Mouse (Mus musculus) testis, adult 2 months (tissue): Measurements from ENCODE around the gene Baiap2l2. TPM values are rescaled to one million over a fixed set of nuclear protein-coding genes. Genes with fewer than 3 reads are reported as not detected.
A peak's percentile ranks its signal among the peaks of the same experiment; 100 is the strongest.

ENCODE experiments used
- H3K27ac ChIP-seq: fragments of 200-500 bp; 2 replicates; pipeline ENCODE4 v1.5.1; 2012; ENCODE audit warnings: low read depth, low read length; ENCODE audit not compliant: control insufficient read depth, insufficient read depth
- H3K27me3 ChIP-seq: fragments of 200-500 bp; 2 replicates; pipeline ENCODE4 v1.6.1; 2012; ENCODE audit warnings: mild to moderate bottlenecking, low read length, moderate library complexity; ENCODE audit not compliant: control insufficient read depth, insufficient read depth
- H3K36me3 ChIP-seq: fragments of 200-500 bp; 2 replicates; pipeline ENCODE4 v1.6.1; 2012; ENCODE audit warnings: mild to moderate bottlenecking, low read length; ENCODE audit not compliant: control insufficient read depth, insufficient read depth
- H3K4me1 ChIP-seq: fragments of 200-500 bp; 2 replicates; pipeline ENCODE4 v1.6.1; 2012; ENCODE audit warnings: low read length; ENCODE audit not compliant: control insufficient read depth, insufficient read depth
- H3K4me3 ChIP-seq: fragments of 200-500 bp; 2 replicates; pipeline ENCODE4 v1.5.1; 2012; ENCODE audit warnings: low read depth, mild to moderate bottlenecking, low read length, moderate library complexity, mixed read lengths; ENCODE audit not compliant: control insufficient read depth
- CTCF ChIP-seq: fragments of 200-500 bp; IDR thresholded peaks from 2 replicates; pipeline ENCODE4 v1.5.1; 2012; ENCODE audit warnings: low read depth, mild to moderate bottlenecking, inconsistent platforms, low read length, moderate library complexity; ENCODE audit not compliant: control insufficient read depth, insufficient read depth, insufficient replicate concordance
- POLR2A ChIP-seq: fragments of 200-500 bp; IDR thresholded peaks from 2 replicates; pipeline ENCODE4 v1.6.1; 2012; ENCODE audit warnings: low read depth, mild to moderate bottlenecking, inconsistent platforms, low read length, moderate library complexity; ENCODE audit not compliant: control insufficient read depth
- polyA plus RNA-seq: library from polyadenylated mRNA; depleted of rRNA; stranded (reverse); fragments of >200 nt; gene quantifications from 2 replicates; pipeline ENCODE4 v1.2.3, GENCODE M21; 2012; rRNA removed

Gene Baiap2l2
- 0.67 and 0.94 TPM in 2 replicates for polyA plus RNA-seq

DNA sequence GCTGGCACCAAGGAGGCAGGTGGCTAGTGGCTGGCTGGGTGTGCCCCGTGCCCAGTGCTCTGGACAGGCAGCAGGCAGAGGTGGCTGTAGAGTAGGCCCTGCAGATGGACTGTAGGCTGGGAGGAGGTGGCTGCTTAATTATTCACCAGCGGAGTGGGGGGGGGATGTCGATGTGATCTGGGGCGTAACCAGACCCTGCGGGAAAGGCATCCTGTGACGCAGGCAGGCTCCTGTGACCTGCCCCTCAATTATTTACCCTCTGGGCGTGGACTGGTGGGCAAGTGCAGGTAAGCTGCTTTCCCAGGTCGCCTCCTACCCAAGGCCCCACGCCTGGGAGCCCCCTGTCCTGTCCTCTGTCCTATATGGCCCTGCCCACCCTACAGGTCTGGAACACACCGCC lies at the start of gene Baiap2l2:
Gene Baiap2l2, minus strand, starts transcription at position 139 of the 400 bp plus-strand sequence.
- no peaks in the 10 kb centered on the region; the same call in none of the 2 replicates for H3K36me3 ChIP-seq
- TF ChIP-seq CTCF (no peak), POLR2A (no peak)
- no peak within 1 kb of the TSS for H3K4me3 ChIP-seq
- H3K4me1 ChIP-seq, result peaks cover 2% of the 10 kb centered on the region
- H3K27me3 ChIP-seq, result no peaks in the 10 kb centered on the region
- no peak within 1 kb of the TSS for H3K27ac ChIP-seq

GRCm38 (mm10) chr15:79333409-79333808 lies 48.1 kb upstream of the Baiap2l2 start:
- TF ChIP-seq CTCF (no peak), POLR2A (no peak)
- H3K27ac ChIP-seq, result no peak overlapping the region
- peaks cover 3% of the 10 kb centered on the region for H3K4me1 ChIP-seq
- no peaks in the 10 kb centered on the region for H3K27me3 ChIP-seq
- no peaks in the 10 kb centered on the region for H3K36me3 ChIP-seq
- H3K4me3 ChIP-seq, result no peak overlapping the region

GRCm38 (mm10) chr15:79330521-79330920 lies 45.2 kb upstream of the Baiap2l2 start:
- H3K4me1 ChIP-seq, result peaks cover 12% of the 10 kb centered on the region
- H3K27me3 ChIP-seq, result no peaks in the 10 kb centered on the region
- TF ChIP-seq POLR2A, result no peak
- no peak for TF ChIP-seq CTCF
- no peak overlapping the region for H3K27ac ChIP-seq
- H3K4me3 ChIP-seq, result peak overlapping the region; percentile 2; the same call in 1 of the 2 replicates
- no peaks in the 10 kb centered on the region for H3K36me3 ChIP-seq

- Histone ChIP-seq H3K4me3 (peak overlapping the region; percentile 23; the same call in 1 of the 2 replicates), H3K27me3 (no peaks in the 10 kb centered on the region), H3K36me3 (no peaks in the 10 kb centered on the region), H3K27ac (no peak overlapping the region), H3K4me1 (peaks cover 16% of the 10 kb centered on the region)
- TF ChIP-seq CTCF, result no peak
- no peak for TF ChIP-seq POLR2A
Observed at GRCm38 (mm10) chr15:79329979-79330363, 44.6 kb upstream of the Baiap2l2 start.

- Histone ChIP-seq H3K36me3 (no peaks in the 10 kb centered on the region), H3K4me3 (peak overlapping the region; percentile 26; the same call in 1 of the 2 replicates), H3K4me1 (peaks cover 19% of the 10 kb centered on the region), H3K27me3 (no peaks in the 10 kb centered on the region), H3K27ac (no peak overlapping the region)
- TF ChIP-seq POLR2A (no peak), CTCF (no peak)
Observed at GRCm38 (mm10) chr15:79329346-79329978, 44.1 kb upstream of the Baiap2l2 start.

- Histone ChIP-seq H3K4me3 (peak overlapping the region; percentile 92), H3K4me1 (peaks cover 23% of the 10 kb centered on the region), H3K27ac (peak overlapping the region; percentile 41; the same call in 1 of the 2 replicates), H3K36me3 (no peaks in the 10 kb centered on the region), H3K27me3 (no peaks in the 10 kb centered on the region)
- TF ChIP-seq POLR2A (no peak), CTCF (no peak)
Observed at GRCm38 (mm10) chr15:79328939-79329275, 43.6 kb upstream of the Baiap2l2 start.

GRCm38 (mm10) chr15:79328058-79328938 lies 43.0 kb upstream of the Baiap2l2 start, which contains the start of gene Pla2g6:
TSS of gene Pla2g6 (minus strand) at chr15:79328390.
- TF ChIP-seq CTCF, result no peak
- TF ChIP-seq POLR2A, result peak; percentile 78
- no peaks in the 10 kb centered on the region for H3K36me3 ChIP-seq
- H3K27me3 ChIP-seq, result no peaks in the 10 kb centered on the region
- peak within 1 kb of the TSS; percentile 90 for H3K27ac ChIP-seq
- peak within 1 kb of the TSS; percentile 92 for H3K4me3 ChIP-seq
- H3K4me1 ChIP-seq, result peaks cover 23% of the 10 kb centered on the region
